Mouse (Mus musculus): ENCODE results near the gene Chpf. TPM values are rescaled to one million over a fixed set of nuclear protein-coding genes. Genes with fewer than 3 reads are reported as not detected.
A peak's percentile ranks its signal among the peaks of the same experiment; 100 is the strongest.

Chpf gene
- total and polyA plus RNA-seq, 3 experiments = 23.2 to 37.8 (median 25.0) TPM

GRCm38 (mm10) chr1:75479635-75479989, 505 bp upstream of the Chpf start:
- peaks cover 5% of the 10 kb centered on the region for H3K27me3 ChIP-seq (ENCODE audit: control insufficient read depth, insufficient read depth, low read length)
- 3% methylated on average over 24 of the region's 24 CpGs for WGBS

DNA sequence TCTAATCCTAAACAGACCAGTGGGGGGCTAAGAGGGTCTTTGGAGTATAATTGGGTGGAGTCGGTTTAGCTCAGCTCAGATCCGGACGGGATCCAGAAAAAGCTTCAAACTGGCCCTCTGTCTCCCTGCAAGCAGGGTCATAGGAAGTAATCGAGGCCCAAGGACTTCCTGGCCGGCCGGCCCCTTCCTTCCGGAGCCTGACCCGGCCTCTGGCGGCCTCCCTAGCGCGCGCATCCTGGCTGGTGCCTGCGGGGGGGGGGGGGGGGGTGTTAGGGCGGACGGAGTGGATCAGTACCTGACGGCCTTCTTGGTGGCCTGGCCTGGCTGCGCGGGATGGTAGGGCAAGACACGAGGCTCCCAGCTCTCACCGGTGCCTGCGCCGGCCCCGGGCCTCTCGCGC, 610 bp downstream of the Chpf start:
- no peak for TF ChIP-seq POLR2A (IDR thresholded peaks at IDR 0.05; ENCODE audit: insufficient read depth, low read depth, low read length)
- TF ChIP-seq CTCF (IDR thresholded peaks at IDR 0.05) = no peak
- no peak for TF ChIP-seq EP300 (IDR thresholded peaks at IDR 0.05; ENCODE audit: insufficient read depth, low read depth, low read length)

More at GRCm38 (mm10) chr1:75479635-75479989, 505 bp upstream of the Chpf start:
- H3K36me3 ChIP-seq (ENCODE audit: control insufficient read depth, insufficient read depth, low read length) = no peaks in the 10 kb centered on the region
- peak overlapping the region; percentile 72 for H3K4me3 ChIP-seq
- intact Hi-C loops (cut with DNase I) = loop anchor here (2.0 to 5.0 kb wide), 2 partner anchors 25 to 78 kb away; no protein-coding TSS in a partner anchor
- H3K27ac ChIP-seq = peak overlapping the region; percentile 20; the same call in 1 of the 2 replicates
- TF ChIP-seq POLR2A (IDR thresholded peaks at IDR 0.05; ENCODE audit: insufficient read depth, low read depth, low read length) (no peak), EP300 (IDR thresholded peaks at IDR 0.05; ENCODE audit: insufficient read depth, low read depth, low read length) (no peak), CTCF (IDR thresholded peaks at IDR 0.05) (no peak)
- no peak for DNase-seq
- H3K9ac ChIP-seq (ENCODE audit: low read depth, low read length) = no peak overlapping the region
- no peaks in the 10 kb centered on the region for H3K79me2 ChIP-seq (replicated peaks; ENCODE audit: control insufficient read depth, insufficient read depth, low read length)
- peaks cover 4% of the 10 kb centered on the region for H3K4me1 ChIP-seq (ENCODE audit: control insufficient read depth, insufficient read depth, low read length)

DNA sequence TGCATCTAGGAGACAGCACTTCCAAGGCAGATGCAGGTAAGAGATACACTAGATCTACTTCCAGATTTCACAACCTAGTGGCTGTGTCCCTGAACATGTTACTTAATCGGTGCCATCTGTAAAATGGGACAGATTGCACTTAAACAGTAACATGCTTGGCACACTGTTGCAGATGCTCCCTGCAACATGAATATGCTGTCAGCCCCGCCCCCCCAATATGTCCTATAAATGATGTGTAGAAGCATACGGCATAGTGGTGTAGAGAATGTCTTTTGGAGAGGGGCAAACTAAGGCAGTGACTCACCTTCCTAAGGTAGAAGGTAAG, 1.2 kb downstream of the Chpf start:
- H3K79me2 ChIP-seq (replicated peaks; ENCODE audit: control insufficient read depth, insufficient read depth, low read length) = no peaks in the 10 kb centered on the region
- H3K36me3 ChIP-seq (ENCODE audit: control insufficient read depth, insufficient read depth, low read length) = no peaks in the 10 kb centered on the region
- intact Hi-C loops (cut with DNase I) = loop anchor here (2.0 to 5.0 kb wide), 2 partner anchors 27 to 79 kb away; no protein-coding TSS in a partner anchor
- no peak for DNase-seq
- WGBS = 32% methylated on average over 3 of the region's 3 CpGs
- TF ChIP-seq CTCF (IDR thresholded peaks at IDR 0.05) (no peak), EP300 (IDR thresholded peaks at IDR 0.05; ENCODE audit: insufficient read depth, low read depth, low read length) (no peak), POLR2A (IDR thresholded peaks at IDR 0.05; ENCODE audit: insufficient read depth, low read depth, low read length) (no peak)
- no peak overlapping the region for H3K4me3 ChIP-seq
- no peak overlapping the region for H3K27ac ChIP-seq
- H3K4me1 ChIP-seq (ENCODE audit: control insufficient read depth, insufficient read depth, low read length) = peaks cover 4% of the 10 kb centered on the region
- no peak overlapping the region for H3K9ac ChIP-seq (ENCODE audit: low read depth, low read length)
- peaks cover 6% of the 10 kb centered on the region for H3K27me3 ChIP-seq (ENCODE audit: control insufficient read depth, insufficient read depth, low read length)

More for the DNA sequence above, 610 bp downstream of the Chpf start:
- DNase-seq = peak in 1 of 2 experiments; percentile 73
- Histone ChIP-seq H3K79me2 (replicated peaks; ENCODE audit: control insufficient read depth, insufficient read depth, low read length) (no peaks in the 10 kb centered on the region), H3K27ac (peak overlapping the region; percentile 66), H3K9ac (ENCODE audit: low read depth, low read length) (peak overlapping the region; percentile 78), H3K4me3 (peak overlapping the region; percentile 72), H3K27me3 (ENCODE audit: control insufficient read depth, insufficient read depth, low read length) (peaks cover 6% of the 10 kb centered on the region), H3K36me3 (ENCODE audit: control insufficient read depth, insufficient read depth, low read length) (no peaks in the 10 kb centered on the region), H3K4me1 (ENCODE audit: control insufficient read depth, insufficient read depth, low read length) (peaks cover 4% of the 10 kb centered on the region)
- intact Hi-C loops (cut with DNase I) = loop anchor here (2.0 to 5.0 kb wide), 2 partner anchors 26 to 79 kb away; no protein-coding TSS in a partner anchor
- under 1% methylated on average over 24 of the region's 25 CpGs for WGBS

DNA sequence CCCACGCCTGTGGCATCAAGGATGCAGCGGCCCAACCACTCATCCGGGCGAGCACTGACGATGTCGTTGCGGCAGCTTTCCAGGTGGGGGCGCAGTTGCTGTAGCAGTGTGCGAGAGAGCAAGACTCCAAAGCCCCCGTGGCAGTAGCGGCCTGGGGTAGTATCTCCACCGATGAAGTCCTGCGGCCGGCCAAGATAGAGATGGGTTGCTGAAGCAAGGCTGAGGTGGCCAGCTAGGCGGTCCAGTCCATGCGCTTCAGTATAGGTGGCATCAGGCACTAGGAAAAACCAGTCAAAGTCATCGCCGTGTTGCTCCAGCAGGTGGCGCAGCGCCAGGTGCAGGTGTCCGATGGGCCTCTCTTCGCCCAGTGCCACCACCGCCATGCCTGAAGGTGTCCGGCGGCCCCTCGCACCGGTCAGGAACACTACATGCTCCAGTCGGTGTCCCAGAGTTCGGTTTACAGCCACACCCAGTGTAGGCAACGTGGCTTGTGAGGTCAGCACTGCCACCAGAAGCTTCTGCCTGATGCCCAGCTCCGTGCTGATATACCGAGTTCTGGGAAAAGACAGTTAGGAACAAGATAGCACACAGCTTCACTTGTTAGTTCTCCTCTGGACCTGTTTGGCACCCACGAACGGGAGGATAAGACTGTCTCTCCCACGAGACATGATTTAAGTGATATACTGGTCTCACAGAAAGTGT, 1.7 kb downstream of the Chpf start:
- Histone ChIP-seq H3K36me3 (ENCODE audit: control insufficient read depth, insufficient read depth, low read length) (no peaks in the 10 kb centered on the region), H3K4me3 (no peak overlapping the region), H3K4me1 (ENCODE audit: control insufficient read depth, insufficient read depth, low read length) (peaks cover 4% of the 10 kb centered on the region), H3K27me3 (ENCODE audit: control insufficient read depth, insufficient read depth, low read length) (peaks cover 1% of the 10 kb centered on the region; the same call in 1 of the 2 replicates), H3K27ac (no peak overlapping the region), H3K79me2 (replicated peaks; ENCODE audit: control insufficient read depth, insufficient read depth, low read length) (no peaks in the 10 kb centered on the region), H3K9ac (ENCODE audit: low read depth, low read length) (no peak overlapping the region)
- TF ChIP-seq POLR2A (IDR thresholded peaks at IDR 0.05; ENCODE audit: insufficient read depth, low read depth, low read length) = no peak
- peak; percentile 81 for TF ChIP-seq CTCF (IDR thresholded peaks at IDR 0.05)
- no peak for TF ChIP-seq EP300 (IDR thresholded peaks at IDR 0.05; ENCODE audit: insufficient read depth, low read depth, low read length)
- intact Hi-C loops (cut with DNase I) = loop anchor here (5.0 kb wide), 1 partner anchor 80 kb away; no protein-coding TSS in a partner anchor
- DNase-seq = peak; percentile 80 to 83
- WGBS = 14% methylated on average over 35 of the region's 35 CpGs

- Histone ChIP-seq H3K27ac (no peak overlapping the region), H3K4me3 (no peak overlapping the region), H3K4me1 (ENCODE audit: control insufficient read depth, insufficient read depth, low read length) (peaks cover 4% of the 10 kb centered on the region), H3K36me3 (ENCODE audit: control insufficient read depth, insufficient read depth, low read length) (no peaks in the 10 kb centered on the region), H3K27me3 (ENCODE audit: control insufficient read depth, insufficient read depth, low read length) (peaks cover 1% of the 10 kb centered on the region; the same call in 1 of the 2 replicates), H3K79me2 (replicated peaks; ENCODE audit: control insufficient read depth, insufficient read depth, low read length) (no peaks in the 10 kb centered on the region), H3K9ac (ENCODE audit: low read depth, low read length) (no peak overlapping the region)
- DNase-seq = no peak
- WGBS = 94% methylated on average over 11 of the region's 11 CpGs
- intact Hi-C loops (cut with DNase I) = loop anchor here (5.0 kb wide), 1 partner anchor 81 kb away; no protein-coding TSS in a partner anchor
- TF ChIP-seq EP300 (IDR thresholded peaks at IDR 0.05; ENCODE audit: insufficient read depth, low read depth, low read length) = no peak
- no peak for TF ChIP-seq POLR2A (IDR thresholded peaks at IDR 0.05; ENCODE audit: insufficient read depth, low read depth, low read length)
- no peak for TF ChIP-seq CTCF (IDR thresholded peaks at IDR 0.05)
These were observed 2.7 kb downstream of the Chpf start for GRCm38 (mm10) chr1:75476441-75476840.

DNA sequence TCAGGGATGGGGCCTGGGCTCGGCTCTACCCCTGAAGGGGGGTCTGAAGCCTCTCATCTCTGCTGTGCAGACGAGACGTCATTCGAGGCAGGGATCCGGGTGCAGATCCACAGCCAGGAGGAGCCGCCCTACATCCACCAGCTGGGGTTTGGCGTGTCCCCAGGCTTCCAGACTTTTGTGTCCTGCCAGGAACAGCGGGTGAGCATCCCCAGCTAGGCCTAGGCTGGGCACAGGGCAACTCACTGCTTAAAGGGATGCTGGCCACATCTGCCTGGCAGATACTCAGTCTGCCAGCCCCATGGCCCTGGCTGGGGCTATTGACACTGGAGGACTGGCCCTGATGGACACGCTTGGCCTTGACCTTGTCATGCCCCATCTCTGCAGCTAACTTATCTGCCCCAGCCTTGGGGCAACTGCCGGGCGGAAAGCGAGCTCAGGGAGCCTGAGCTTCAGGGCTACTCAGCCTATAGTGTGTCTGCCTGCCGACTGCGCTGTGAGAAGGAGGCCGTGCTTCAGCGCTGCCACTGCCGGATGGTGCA, 9.8 kb downstream of the Chpf start:
- no peaks in the 10 kb centered on the region for H3K36me3 ChIP-seq (ENCODE audit: control insufficient read depth, insufficient read depth, low read length)
- WGBS = 77% methylated on average over 17 of the region's 17 CpGs
- no peaks in the 10 kb centered on the region for H3K79me2 ChIP-seq (replicated peaks; ENCODE audit: control insufficient read depth, insufficient read depth, low read length)
- no peak for DNase-seq
- no peaks in the 10 kb centered on the region; the same call in 1 of the 2 replicates for H3K4me1 ChIP-seq (ENCODE audit: control insufficient read depth, insufficient read depth, low read length)
- intact Hi-C loops (cut with DNase I) = no loop called here
- H3K9ac ChIP-seq (ENCODE audit: low read depth, low read length) = no peak overlapping the region
- H3K27me3 ChIP-seq (ENCODE audit: control insufficient read depth, insufficient read depth, low read length) = peaks cover 1% of the 10 kb centered on the region; the same call in 1 of the 2 replicates
- H3K4me3 ChIP-seq = no peak overlapping the region
- H3K27ac ChIP-seq = no peak overlapping the region
- TF ChIP-seq EP300 (IDR thresholded peaks at IDR 0.05; ENCODE audit: insufficient read depth, low read depth, low read length) = no peak
- no peak for TF ChIP-seq CTCF (IDR thresholded peaks at IDR 0.05)
- TF ChIP-seq POLR2A (IDR thresholded peaks at IDR 0.05; ENCODE audit: insufficient read depth, low read depth, low read length) = no peak
